Mouse (Mus musculus) cerebellum, adult 2 months (tissue): ENCODE data around the gene Rtn4ip1. TPM values are rescaled to one million over a fixed set of nuclear protein-coding genes. Genes with fewer than 3 reads are reported as not detected.

ENCODE experiments used
- DNase-seq, 2 experiments: peaks; one replicate each; pipeline ENCODE4 v3.0.0; 2021
- H3K27ac ChIP-seq: fragments of 200-500 bp; 2 replicates; pipeline ENCODE4 v1.5.1; 2012; ENCODE audit warnings: low read length, control low read depth, inconsistent platforms; ENCODE audit not compliant: insufficient read depth
- H3K27me3 ChIP-seq: fragments of 200-500 bp; 2 replicates; pipeline ENCODE4 v1.6.1; 2012; ENCODE audit warnings: inconsistent platforms, mild to moderate bottlenecking, low read length, moderate library complexity; ENCODE audit not compliant: control insufficient read depth, insufficient read depth
- H3K4me1 ChIP-seq: fragments of 200-500 bp; 2 replicates; pipeline ENCODE4 v1.6.1; 2011; ENCODE audit warnings: low read length; ENCODE audit not compliant: control insufficient read depth, insufficient read depth
- H3K4me3 ChIP-seq: fragments of 200-500 bp; replicated peaks from 2 replicates; pipeline ENCODE3; 2011; ENCODE audit warnings: mild to moderate bottlenecking, low read depth, low read length, control low read depth; ENCODE audit not compliant: insufficient read depth
- CTCF ChIP-seq: fragments of 200-500 bp; IDR thresholded peaks from 2 replicates; pipeline ENCODE4 v1.5.1; 2011; ENCODE audit warnings: low read depth, mild to moderate bottlenecking, control low read depth, low read length, moderate library complexity, borderline replicate concordance; ENCODE audit not compliant: insufficient read depth
- POLR2A ChIP-seq: fragments of 200-500 bp; IDR thresholded peaks from 2 replicates; pipeline ENCODE4 v1.6.1; 2011; ENCODE audit warnings: low read length, control low read depth, borderline replicate concordance; ENCODE audit not compliant: insufficient read depth
- WGBS: fragments of 180-500 bp; shearing (Covaris S2); methylation state at CpG from one replicate; pipeline ENCODE4 v1.1.7; 2018; 5-methylcytosine and 5-hydroxymethylcytosine counted together
- polyA plus RNA-seq: library from polyadenylated mRNA; depleted of rRNA; stranded (reverse); fragments of >200 nt; gene quantifications from 2 replicates; pipeline ENCODE4 v1.2.3, GENCODE M21; 2012

Rtn4ip1 gene
- polyA plus RNA-seq, 1 experiment, result 19.5 TPM

DNA sequence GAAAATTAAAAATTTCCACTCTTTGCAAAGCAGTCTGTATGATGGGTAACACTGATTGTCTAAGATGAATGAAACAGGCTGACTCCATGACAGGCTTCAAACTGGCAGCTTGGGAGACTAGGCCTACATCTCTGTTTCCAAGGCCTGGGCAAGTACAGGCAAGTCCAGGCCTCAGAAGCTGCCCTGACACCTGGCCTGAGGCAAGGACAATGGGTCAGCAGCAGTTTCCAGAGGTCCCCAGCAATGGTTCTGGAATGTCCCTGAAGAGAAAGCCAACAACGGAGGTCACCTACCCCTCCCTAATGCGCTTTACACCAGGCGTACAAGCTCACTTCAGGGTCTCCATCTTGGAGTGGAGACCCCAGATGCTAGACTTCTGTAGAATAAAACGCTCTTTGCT is 8.6 kb upstream of the Rtn4ip1 start:
- H3K4me1 ChIP-seq, result no peaks in the 10 kb centered on the region
- TF ChIP-seq CTCF (no peak), POLR2A (no peak)
- WGBS, result 93% methylated on average over 4 of the region's 4 CpGs
- DNase-seq, result no peak
- H3K27me3 ChIP-seq, result no peaks in the 10 kb centered on the region
- H3K4me3 ChIP-seq, result no peak overlapping the region
- H3K27ac ChIP-seq, result no peak overlapping the region

DNA sequence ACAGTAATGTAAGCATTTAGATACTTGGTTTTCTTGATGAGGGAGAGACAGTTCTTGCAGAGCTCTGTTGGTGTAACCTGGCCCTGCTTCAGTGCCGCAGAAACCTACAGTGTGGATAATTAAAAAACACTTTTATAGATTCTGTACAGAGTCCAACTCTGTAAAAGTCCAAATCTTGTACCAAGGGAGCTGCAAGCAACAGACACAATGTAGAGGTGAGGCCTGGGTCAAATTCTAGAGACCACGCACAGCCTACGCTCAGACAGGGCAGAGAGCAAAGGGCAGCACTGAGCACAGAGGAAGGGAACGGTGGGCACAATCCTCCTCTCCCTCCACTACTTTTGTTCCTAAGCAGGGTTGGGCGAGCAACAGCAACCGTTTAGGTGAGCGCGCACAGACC is 5.5 kb upstream of the Rtn4ip1 start:
- no peaks in the 10 kb centered on the region for H3K4me1 ChIP-seq
- H3K4me3 ChIP-seq, result no peak overlapping the region
- TF ChIP-seq POLR2A (no peak), CTCF (no peak)
- H3K27ac ChIP-seq, result no peak overlapping the region
- 92% methylated on average over 8 of the region's 8 CpGs for WGBS
- H3K27me3 ChIP-seq, result no peaks in the 10 kb centered on the region
- DNase-seq, result no peak

DNA sequence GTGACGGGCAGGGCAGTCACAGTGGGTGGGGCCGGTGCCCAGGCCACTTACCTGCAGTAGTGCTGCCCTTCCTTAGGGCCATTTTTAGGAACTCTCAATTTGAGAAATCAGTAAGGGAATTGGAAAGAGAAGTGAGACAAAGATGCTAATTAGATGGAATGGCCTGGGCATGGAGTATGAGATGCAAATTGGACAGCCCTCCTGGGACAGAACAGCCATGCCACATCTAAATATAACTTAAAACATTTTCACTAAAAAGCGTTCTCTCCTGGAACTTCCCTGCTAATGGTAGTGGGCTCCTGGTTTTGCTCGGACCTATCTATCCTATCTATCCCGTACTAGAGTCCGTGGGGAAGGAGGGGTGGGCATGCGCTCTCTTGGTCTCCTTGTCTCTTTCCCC is 3.3 kb upstream of the Rtn4ip1 start:
- H3K4me1 ChIP-seq, result no peaks in the 10 kb centered on the region; the same call in none of the 2 replicates
- H3K27ac ChIP-seq, result no peak overlapping the region
- no peak for TF ChIP-seq CTCF
- no peak for TF ChIP-seq POLR2A
- H3K4me3 ChIP-seq, result no peak overlapping the region
- H3K27me3 ChIP-seq, result no peaks in the 10 kb centered on the region
- WGBS, result 90% methylated on average over 7 of the region's 7 CpGs
- DNase-seq, result no peak

DNA sequence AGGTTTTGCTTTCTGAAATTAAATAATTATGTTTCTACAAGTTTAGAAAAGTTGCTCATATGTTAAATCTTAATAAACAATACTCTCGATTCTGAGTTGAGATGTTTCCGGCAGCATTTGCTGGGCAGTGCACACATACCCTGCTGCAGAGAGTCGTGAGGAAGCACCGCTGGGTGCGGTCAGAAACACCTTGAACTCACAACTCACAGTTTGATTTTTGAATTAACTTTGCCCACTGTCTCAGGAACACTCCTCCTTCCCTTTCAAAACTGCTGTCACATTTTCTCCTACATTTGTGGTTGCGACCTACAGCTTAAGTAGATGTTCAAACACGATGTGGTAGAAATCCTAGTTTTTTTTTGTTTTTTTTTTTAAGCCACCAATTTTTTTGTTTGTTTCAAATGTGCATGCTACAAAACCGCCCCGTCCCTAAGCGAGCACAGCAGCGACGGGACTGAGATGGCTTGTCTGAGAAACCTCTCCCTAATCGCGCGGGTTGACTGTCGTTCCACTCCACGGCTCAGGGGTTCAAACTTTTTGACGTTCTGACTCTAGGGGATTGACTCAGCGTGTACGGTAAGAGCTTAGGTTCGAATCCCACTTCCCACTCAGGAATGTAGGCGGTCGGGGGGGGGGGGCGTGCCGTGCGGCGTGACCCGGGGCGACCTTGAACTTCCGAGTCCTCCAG is 580 bp upstream of the Rtn4ip1 start:
- TF ChIP-seq POLR2A, result no peak
- TF ChIP-seq CTCF, result no peak
- WGBS, result 8% methylated on average over 30 of the region's 30 CpGs
- DNase-seq, result no peak

DNA sequence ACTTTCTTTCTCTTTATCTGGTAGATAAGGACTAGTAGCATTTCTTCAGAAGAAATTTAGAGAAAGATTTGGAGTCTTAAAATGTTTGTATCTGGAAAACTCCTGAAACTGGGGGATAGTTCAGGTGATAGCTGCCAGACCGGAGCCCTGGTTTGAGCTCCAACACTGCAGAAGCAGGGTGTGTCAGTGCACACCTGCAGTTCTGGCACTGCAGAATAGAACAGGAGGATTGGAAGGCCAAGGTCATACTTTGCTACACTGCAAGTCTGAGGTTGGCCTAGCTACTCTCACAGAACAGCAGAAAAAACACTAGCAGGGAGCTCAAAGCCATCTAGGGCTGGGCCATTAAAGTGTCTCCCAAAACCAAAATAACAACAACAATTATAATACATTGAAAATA is 3.0 kb downstream of the Rtn4ip1 start:
- TF ChIP-seq POLR2A, result no peak
- no peak for TF ChIP-seq CTCF
- WGBS, result 91% methylated on average over 1 of the region's 1 CpGs
- H3K4me3 ChIP-seq, result no peak overlapping the region
- no peak for DNase-seq
- no peaks in the 10 kb centered on the region; the same call in none of the 2 replicates for H3K4me1 ChIP-seq
- no peaks in the 10 kb centered on the region for H3K27me3 ChIP-seq
- H3K27ac ChIP-seq, result no peak overlapping the region

More for the DNA sequence above, 580 bp upstream of the Rtn4ip1 start:
- Histone ChIP-seq H3K4me3 (peak overlapping the region; percentile 100), H3K27ac (peak overlapping the region; percentile 52; the same call in 1 of the 2 replicates), H3K4me1 (no peaks in the 10 kb centered on the region; the same call in none of the 2 replicates), H3K27me3 (no peaks in the 10 kb centered on the region)

DNA sequence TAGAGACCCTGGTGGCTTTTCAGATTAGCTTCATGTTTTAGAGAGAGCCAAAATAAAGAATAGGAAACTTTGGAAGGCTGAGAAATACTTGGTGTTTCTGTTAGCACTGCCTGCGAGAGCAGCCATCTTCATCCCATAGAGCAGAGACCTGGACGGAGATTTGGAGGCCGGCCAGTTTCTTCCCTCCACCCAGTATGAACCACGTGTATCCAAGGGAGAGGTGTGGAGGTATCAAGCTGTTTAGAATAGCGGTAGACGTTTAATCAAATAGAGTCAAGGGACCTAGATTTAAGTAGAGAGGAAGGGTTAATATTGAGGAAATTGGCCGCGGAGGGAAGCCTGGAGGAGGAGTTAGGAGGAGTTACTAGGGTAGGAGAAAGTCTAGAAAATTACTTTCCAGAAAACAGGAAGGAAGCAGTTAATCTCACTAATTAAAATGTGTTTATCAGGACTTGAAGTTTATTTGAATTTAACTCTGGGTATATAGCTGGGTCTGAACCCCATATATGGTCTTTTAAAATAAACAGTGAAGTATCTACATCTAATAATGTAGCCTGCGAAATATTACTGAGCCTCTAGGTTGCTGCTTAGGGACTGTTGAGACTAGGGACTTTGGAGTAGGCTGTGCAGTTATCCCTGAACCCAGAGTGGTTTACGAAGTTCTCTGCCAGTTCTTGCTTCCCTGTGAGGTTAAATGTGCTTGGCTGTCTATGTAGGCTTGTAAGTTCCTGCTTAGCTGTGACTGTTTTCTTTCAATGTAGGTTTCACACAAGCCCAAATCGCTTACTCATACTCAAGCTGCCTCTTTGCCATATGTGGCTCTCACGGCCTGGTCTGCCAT is 8.6 kb downstream of the Rtn4ip1 start:
- WGBS, result 78% methylated on average over 12 of the region's 12 CpGs

DNA sequence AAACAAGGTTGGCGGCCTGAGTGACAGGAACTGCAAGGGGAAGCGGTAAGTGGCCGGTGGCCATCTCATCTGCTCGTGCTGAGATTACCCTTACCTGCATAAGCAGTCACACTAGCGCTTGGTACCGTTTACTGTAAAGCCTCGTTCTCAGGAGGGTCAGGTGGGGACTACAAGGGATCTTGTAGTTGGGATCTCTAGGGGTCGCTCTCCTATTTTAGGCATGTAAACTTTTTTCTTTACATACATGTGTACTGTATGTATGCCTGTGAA is 9.2 kb downstream of the Rtn4ip1 start:
- Histone ChIP-seq H3K4me3 (no peak overlapping the region), H3K27ac (no peak overlapping the region), H3K27me3 (no peaks in the 10 kb centered on the region), H3K4me1 (no peaks in the 10 kb centered on the region)
- no peak for DNase-seq
- TF ChIP-seq POLR2A, result no peak
- no peak for TF ChIP-seq CTCF
- WGBS, result 91% methylated on average over 8 of the region's 8 CpGs

More for the DNA sequence above, 8.6 kb downstream of the Rtn4ip1 start:
- no peaks in the 10 kb centered on the region for H3K27me3 ChIP-seq
- DNase-seq, result no peak
- H3K4me1 ChIP-seq, result no peaks in the 10 kb centered on the region
- no peak overlapping the region for H3K27ac ChIP-seq
- H3K4me3 ChIP-seq, result no peak overlapping the region
- no peak for TF ChIP-seq CTCF
- no peak for TF ChIP-seq POLR2A

DNA sequence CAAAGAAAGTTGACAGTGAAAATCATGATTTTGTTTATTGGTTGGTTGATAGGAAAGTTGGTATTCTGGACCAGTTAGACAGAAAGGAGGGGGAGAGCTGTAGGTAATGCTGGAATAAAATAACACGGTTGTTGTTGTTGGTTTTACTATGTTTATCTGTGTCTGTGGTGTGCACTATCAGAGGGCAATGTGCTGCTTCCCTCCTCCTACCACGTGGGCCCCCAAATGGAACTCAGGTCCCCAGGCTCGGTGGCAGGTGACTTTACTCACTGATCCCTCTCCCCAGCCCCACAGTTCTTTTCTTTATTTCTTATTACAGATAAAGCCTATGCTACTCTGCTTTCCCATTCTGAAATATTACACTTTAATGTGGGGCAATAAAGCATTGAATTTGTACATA is 10.6 kb downstream of the Rtn4ip1 start:
- Histone ChIP-seq H3K27me3 (no peaks in the 10 kb centered on the region), H3K4me1 (no peaks in the 10 kb centered on the region), H3K4me3 (no peak overlapping the region), H3K27ac (no peak overlapping the region)
- WGBS, result 91% methylated on average over 3 of the region's 3 CpGs
- no peak for TF ChIP-seq POLR2A
- no peak for TF ChIP-seq CTCF
- DNase-seq, result no peak
